12 mouse cellular contexts compared by ENCODE assay signal in the genomic region with DNA sequence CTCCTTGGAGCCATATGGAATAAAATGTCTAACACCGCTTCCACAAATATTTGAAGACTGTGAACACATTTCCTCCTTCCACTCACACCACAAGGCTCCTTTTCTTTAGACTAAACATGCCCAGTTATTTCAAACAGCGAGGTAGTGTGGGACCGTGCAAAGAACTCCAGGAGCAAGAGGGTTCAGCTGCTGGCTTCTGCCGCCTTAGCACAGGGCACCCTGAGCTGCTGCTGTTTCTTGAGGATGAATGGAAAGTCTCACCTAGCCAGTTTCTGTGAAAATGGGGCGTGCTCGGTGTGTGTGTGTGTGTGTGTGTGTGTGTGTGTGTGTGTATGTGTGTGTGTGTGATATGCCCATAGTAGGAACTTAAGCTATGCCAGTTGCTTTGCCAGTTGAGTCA. TPM values are rescaled to one million over a fixed set of nuclear protein-coding genes. Genes with fewer than 3 reads are reported as not detected.
DNase-seq lines count a peak whose midpoint lies in the region; ATAC-seq lines count a peak whose summit lies in the region.
"Had no signal": no experiment of that assay in that cellular context is flagged by ENCODE, and none has a peak within 500 bp of the region (broad histone marks: within the 10 kb centered on the region; RNA-seq: fewer than 3 reads in every experiment).

No protein-coding gene starts in this region.

- peaks cover 16% of the 10 kb centered on the region for H3K4me1 ChIP-seq in heart, embryonic 12.5 days (replicated peaks)
- H3K4me1 ChIP-seq in megakaryocyte, embryonic 14.5 days, result peaks cover 37% of the 10 kb centered on the region
- peaks cover 27% of the 10 kb centered on the region for H3K4me1 ChIP-seq in hindbrain, embryonic 12.5 days
- peaks cover 19% of the 10 kb centered on the region for H3K4me1 ChIP-seq in midbrain, embryonic 16.5 days (ENCODE audit: control insufficient read depth, insufficient read depth, low read length)

- H3K4me2 ChIP-seq in heart, embryonic 12.5 days, result 0 out of 2 replicates have a peak overlapping the region, but pooled peaks have one; percentile 0
- peak overlapping the region; percentile 50 for H3K4me2 ChIP-seq in hindbrain, embryonic 12.5 days (replicated peaks)
- no peak overlapping the region for H3K4me2 ChIP-seq in midbrain, embryonic 16.5 days (ENCODE audit: low read length)

- H3K27ac ChIP-seq in heart, embryonic 12.5 days (ENCODE audit: poor library complexity, severe bottlenecking), result peak overlapping the region; percentile 9; the same call in 1 of the 2 replicates
- peak overlapping the region; percentile 82 for H3K27ac ChIP-seq in hindbrain, embryonic 12.5 days
- peak overlapping the region; percentile 33; the same call in 1 of the 2 replicates for H3K27ac ChIP-seq in midbrain, embryonic 16.5 days (ENCODE audit: low read length)

- H3K4me3 ChIP-seq in heart, embryonic 12.5 days, result no peak overlapping the region
- H3K4me3 ChIP-seq in megakaryocyte, embryonic 14.5 days (replicated peaks), result peak overlapping the region; percentile 7
- no peak overlapping the region for H3K4me3 ChIP-seq in hindbrain, embryonic 12.5 days
- H3K4me3 ChIP-seq in midbrain, embryonic 16.5 days (ENCODE audit: low read depth, low read length), result no peak overlapping the region

- no peak for ATAC-seq in heart, embryonic 12.5 days (ENCODE audit: insufficient number of reproducible peaks, low FRiP score)
- no peak for ATAC-seq in megakaryocyte, adult 5-6 weeks (ENCODE audit: poor library complexity, severe bottlenecking)
- no peak for ATAC-seq in hindbrain, embryonic 12.5 days (ENCODE audit: low FRiP score)
- no peak for ATAC-seq in midbrain, embryonic 16.5 days

- H3K9ac ChIP-seq in heart, embryonic 12.5 days, result no peak overlapping the region
- no peak overlapping the region for H3K9ac ChIP-seq in hindbrain, embryonic 12.5 days
- 0 out of 2 replicates have a peak overlapping the region, but pooled peaks have one; percentile 20 for H3K9ac ChIP-seq in midbrain, embryonic 16.5 days (ENCODE audit: low read depth, low read length)

- WGBS in heart, embryonic 12.5 days, result 71% methylated on average over 6 of the region's 6 CpGs
- WGBS in hindbrain, embryonic 12.5 days, result 59% methylated on average over 6 of the region's 6 CpGs
- WGBS in midbrain, embryonic 16.5 days, result 68% methylated on average over 6 of the region's 6 CpGs

- no peak for DNase-seq in heart, adult 18-20 months
- DNase-seq in adrenal gland, adult 2 months, result no peak
- DNase-seq in urinary bladder, postnatal 25 days (ENCODE audit: low spot score), result no peak
- DNase-seq: adrenal gland, postnatal 36 days; cerebellum, postnatal 36 days; heart, postnatal 10 days; layer of hippocampus, adult 9-11 months had no signal

- H3K27me3 ChIP-seq in heart, embryonic 12.5 days (replicated peaks), result no peaks in the 10 kb centered on the region
- peaks cover 81% of the 10 kb centered on the region for H3K27me3 ChIP-seq in megakaryocyte, embryonic 14.5 days (replicated peaks)
- no peaks in the 10 kb centered on the region for H3K27me3 ChIP-seq in hindbrain, embryonic 12.5 days
- H3K27me3 ChIP-seq in midbrain, embryonic 16.5 days (ENCODE audit: control insufficient read depth, insufficient read depth, low read depth, low read length), result no peaks in the 10 kb centered on the region

- peaks cover 48% of the 10 kb centered on the region for H3K9me3 ChIP-seq in heart, embryonic 12.5 days (replicated peaks)
- peaks cover 58% of the 10 kb centered on the region for H3K9me3 ChIP-seq in megakaryocyte, embryonic 14.5 days
- H3K9me3 ChIP-seq in hindbrain, embryonic 12.5 days (replicated peaks), result peaks cover 31% of the 10 kb centered on the region
- peaks cover 28% of the 10 kb centered on the region for H3K9me3 ChIP-seq in midbrain, embryonic 16.5 days (replicated peaks; ENCODE audit: control insufficient read depth, low read length, poor library complexity, severe bottlenecking)

- peaks cover 5% of the 10 kb centered on the region; the same call in 1 of the 2 replicates for H3K36me3 ChIP-seq in heart, embryonic 12.5 days
- H3K36me3 ChIP-seq in megakaryocyte, embryonic 14.5 days (replicated peaks; ENCODE audit: low read length), result no peaks in the 10 kb centered on the region
- H3K36me3 ChIP-seq in hindbrain, embryonic 12.5 days, result no peaks in the 10 kb centered on the region
- no peaks in the 10 kb centered on the region for H3K36me3 ChIP-seq in midbrain, embryonic 16.5 days (ENCODE audit: control insufficient read depth, insufficient read depth, low read length)

RNA-seq across cellular contexts. Expression of a gene that starts 11.1 kb away (rescaled TPM):
- 3,424 and 3,742 TPM in 2 replicates for polyA plus RNA-seq in heart, embryonic 12.5 days (2016; fragmentation: Nextera tagmentation; extraction: Ambion mirVana)
- total RNA-seq in heart, adult 18-20 months (2021), result 1 to 10 TPM; 5.4 to 6.8 TPM
- polyA plus RNA-seq in megakaryocyte, embryonic 14.5 days (2012; ENCODE audit: insufficient read depth, low replicate concordance), result 48.4 and 174 TPM in 2 replicates
- total RNA-seq in megakaryocyte, adult 5-6 weeks (2015), result not detected in 2 replicates
- total RNA-seq in megakaryocyte, adult 5-6 weeks (2017), result 0.07 and 0.20 TPM in 2 replicates
- polyA plus RNA-seq in hindbrain, embryonic 12.5 days (2016; fragmentation: Nextera tagmentation; extraction: Ambion mirVana), result 763 and 927 TPM in 2 replicates
- 268 and 368 TPM in 2 replicates for polyA plus RNA-seq in midbrain, embryonic 16.5 days (2015; fragmentation: Nextera tagmentation; extraction: Ambion mirVana)
- 10 to 100 TPM; 32.3 to 58.6 TPM for total RNA-seq in adrenal gland, adult 2 months (2021)
- 209 and 411 TPM in 2 replicates for polyA plus RNA-seq in adrenal gland, adult 2 months (2012; rRNA removed)

RNA-seq across cellular contexts. Expression of a gene that starts 40.9 kb away (rescaled TPM):
- 11.9 TPM in 2 replicates for polyA plus RNA-seq in heart, embryonic 12.5 days (2016; fragmentation: Nextera tagmentation; extraction: Ambion mirVana)
- total RNA-seq in heart, adult 18-20 months (2021), result 1 to 10 TPM; 1.3 to 1.5 TPM
- polyA plus RNA-seq in megakaryocyte, embryonic 14.5 days (2012; ENCODE audit: insufficient read depth, low replicate concordance), result 13.1 and 15.8 TPM in 2 replicates
- total RNA-seq in megakaryocyte, adult 5-6 weeks (2015), result 3.5 and 6.0 TPM in 2 replicates
- 2.0 and 3.1 TPM in 2 replicates for total RNA-seq in megakaryocyte, adult 5-6 weeks (2017)
- 20.5 and 21.9 TPM in 2 replicates for polyA plus RNA-seq in hindbrain, embryonic 12.5 days (2016; fragmentation: Nextera tagmentation; extraction: Ambion mirVana)
- polyA plus RNA-seq in midbrain, embryonic 16.5 days (2015; fragmentation: Nextera tagmentation; extraction: Ambion mirVana), result 13.2 and 17.1 TPM in 2 replicates
- 1 to 10 TPM; 5.9 to 9.3 TPM for total RNA-seq in adrenal gland, adult 2 months (2021)
- 3.4 and 4.5 TPM in 2 replicates for polyA plus RNA-seq in adrenal gland, adult 2 months (2012; rRNA removed)

Comparison
In these comparisons a context has a peak if more than half of its experiments do, and no peak if none do; other contexts are left out.
1. H3K27ac ChIP-seq: peak in every context shown above with its lines; median percentile 82 in hindbrain, embryonic 12.5 days; 33 in midbrain, embryonic 16.5 days; 9 in heart, embryonic 12.5 days.